Mouse (Mus musculus) heart, adult 2 months (tissue): Measurements from ENCODE around the gene Lsmem1.

ENCODE experiments used
- CTCF ChIP-seq: fragments of 200-600 bp; IDR thresholded peaks from 2 replicates; pipeline ENCODE4 v1.8.1; 2022; ENCODE audit warnings: antibody characterized with exemption, mild to moderate bottlenecking, moderate library complexity
- EP300 ChIP-seq: fragments of 200-500 bp; IDR thresholded peaks from 2 replicates; pipeline ENCODE4 v1.6.1; 2011; ENCODE audit warnings: low read depth, low read length, control low read depth; ENCODE audit not compliant: insufficient read depth
- POLR2A ChIP-seq: fragments of 200-500 bp; IDR thresholded peaks from 2 replicates; pipeline ENCODE4 v1.6.1; 2011; ENCODE audit warnings: mild to moderate bottlenecking, low read depth, low read length, control low read depth; ENCODE audit not compliant: insufficient read depth

GRCm38 (mm10) chr12:40164621-40165020, 34.7 kb downstream of the Lsmem1 start:
- TF ChIP-seq CTCF = peak; percentile 84
- no peak for TF ChIP-seq EP300
- TF ChIP-seq POLR2A = no peak
